Mouse (Mus musculus) kidney, embryonic 14.5 days (tissue): ENCODE data around the gene Ophn1. TPM values are rescaled to one million over a fixed set of nuclear protein-coding genes. Genes with fewer than 3 reads are reported as not detected.

ENCODE experiments used
- ATAC-seq: fragments of 200-750 bp; cut with Nextera tagmentation; 2 replicates; pipeline ENCODE4 v1.8.0; 2017; ENCODE audit warnings: moderate number of reproducible peaks, mild to moderate bottlenecking, moderate TSS enrichment, moderate library complexity; ENCODE audit not compliant: low FRiP score, low TSS enrichment
- H3K27ac ChIP-seq: fragments of 300-500 bp; sonication (generic); 2 replicates; pipeline ENCODE4 v1.5.1; 2014; ENCODE audit warnings: low read depth, mild to moderate bottlenecking, low read length, moderate library complexity, mixed read lengths
- H3K27me3 ChIP-seq: fragments of 300-500 bp; sonication (generic); 2 replicates; pipeline ENCODE4 v1.6.1; 2014; ENCODE audit warnings: mild to moderate bottlenecking, low read length; ENCODE audit not compliant: control insufficient read depth, insufficient read depth
- H3K36me3 ChIP-seq: fragments of 300-500 bp; sonication (generic); 2 replicates; pipeline ENCODE4 v1.6.1; 2014; ENCODE audit warnings: low read length, mixed read lengths; ENCODE audit not compliant: control insufficient read depth, insufficient read depth
- H3K4me1 ChIP-seq: fragments of 300-500 bp; sonication (generic); 2 replicates; pipeline ENCODE4 v1.6.1; 2014; ENCODE audit warnings: low read length, mixed read lengths; ENCODE audit not compliant: control insufficient read depth, insufficient read depth
- H3K4me2 ChIP-seq: fragments of 300-500 bp; sonication (generic); replicated peaks from 2 replicates; pipeline ENCODE4 v1.6.1; 2014; ENCODE audit warnings: low read depth, mild to moderate bottlenecking, low read length
- H3K4me3 ChIP-seq: fragments of 300-500 bp; sonication (generic); 2 replicates; pipeline ENCODE4 v1.5.1; 2014; ENCODE audit warnings: mild to moderate bottlenecking, low read length
- H3K9ac ChIP-seq: fragments of 300-500 bp; sonication (generic); 2 replicates; pipeline ENCODE4 v1.6.1; 2014; ENCODE audit warnings: low read depth, mild to moderate bottlenecking, low read length, moderate library complexity
- H3K9me3 ChIP-seq: fragments of 300-500 bp; sonication (generic); 2 replicates; pipeline ENCODE4 v1.6.1; 2016; ENCODE audit warnings: low read length; ENCODE audit not compliant: control insufficient read depth
- WGBS: fragments of 180-500 bp; shearing (Covaris S2); extraction: QIAGEN DNeasy Blood & Tissue Kit; methylation state at CpG from one replicate; pipeline ENCODE4 v1.1.7; 2014; 5-methylcytosine and 5-hydroxymethylcytosine counted together
- polyA plus RNA-seq: library from polyadenylated mRNA; unstranded; fragments of >200 nt; fragmentation: Nextera tagmentation; extraction: Ambion mirVana; gene quantifications from 2 replicates; pipeline ENCODE4 v1.2.1, GENCODE M21; 2014

Ophn1 gene
- polyA plus RNA-seq = 13.5 and 14.2 TPM in 2 replicates

GRCm38 (mm10) chrX:98890406-98891116 lies at the start of gene Ophn1:
Gene Ophn1 (minus strand): TSS chrX:98891025.
- peak within 1 kb of the TSS; percentile 55 for H3K4me2 ChIP-seq
- ATAC-seq = peak; percentile 92
- peak within 1 kb of the TSS; percentile 51 for H3K4me3 ChIP-seq
- H3K9me3 ChIP-seq = no peaks in the 10 kb centered on the region
- H3K4me1 ChIP-seq = no peaks in the 10 kb centered on the region
- no peaks in the 10 kb centered on the region for H3K36me3 ChIP-seq
- 22% methylated on average over 36 of the region's 48 CpGs for WGBS
- peak within 1 kb of the TSS; percentile 56 for H3K9ac ChIP-seq
- 0 out of 2 replicates have a peak, but pooled peaks cover 2% of the 10 kb centered on the region for H3K27me3 ChIP-seq
- peak within 1 kb of the TSS; percentile 74; the same call in 1 of the 2 replicates for H3K27ac ChIP-seq

DNA sequence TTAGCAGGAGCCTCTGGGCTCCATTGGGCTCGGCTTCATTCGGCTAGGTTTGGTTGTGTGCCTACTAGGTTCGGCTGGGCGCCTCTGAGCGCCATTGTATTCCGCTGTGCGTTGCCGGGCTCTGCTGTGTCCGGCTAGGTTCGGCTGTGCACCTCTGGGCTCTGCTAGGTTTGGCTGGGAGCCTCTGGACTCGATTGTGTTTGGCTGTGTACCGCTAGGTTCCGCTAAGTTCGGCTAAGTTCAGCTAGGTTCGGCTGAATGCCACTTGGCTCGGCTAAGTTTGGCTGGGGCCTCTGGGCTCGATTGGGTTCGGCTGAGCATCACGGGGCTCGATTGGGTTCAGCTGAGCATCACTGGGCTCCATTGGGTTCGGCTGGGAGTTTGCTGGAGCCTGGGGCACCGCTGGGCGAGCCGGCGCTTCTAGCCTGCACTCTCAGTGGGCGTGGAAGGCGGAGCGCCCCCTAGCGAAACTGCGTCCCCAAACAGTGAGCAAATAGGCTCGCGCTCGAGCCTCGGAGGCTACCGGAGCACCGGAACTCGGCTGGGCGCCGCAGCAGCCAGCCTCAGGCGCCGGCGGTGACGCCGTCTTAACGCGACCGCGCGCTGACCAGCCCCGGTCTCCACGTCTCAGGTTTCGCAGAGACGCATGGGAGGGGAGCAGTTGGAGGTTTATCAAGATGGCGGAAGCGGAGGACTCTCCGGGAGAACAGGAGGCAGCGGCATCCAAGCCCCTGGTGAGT lies 46.9 kb upstream of the Ophn1 start:
- no peaks in the 10 kb centered on the region for H3K9me3 ChIP-seq
- peak overlapping the region; percentile 54 for H3K4me2 ChIP-seq
- WGBS = 39% methylated on average over 57 of the region's 57 CpGs
- H3K27ac ChIP-seq = peak overlapping the region; percentile 91
- no peaks in the 10 kb centered on the region for H3K27me3 ChIP-seq
- peak; percentile 94 for ATAC-seq
- H3K4me1 ChIP-seq = peaks cover 5% of the 10 kb centered on the region; the same call in 1 of the 2 replicates
- peaks cover 5% of the 10 kb centered on the region; the same call in 1 of the 2 replicates for H3K36me3 ChIP-seq
- H3K4me3 ChIP-seq = peak overlapping the region; percentile 59
- peak overlapping the region; percentile 65 for H3K9ac ChIP-seq

DNA sequence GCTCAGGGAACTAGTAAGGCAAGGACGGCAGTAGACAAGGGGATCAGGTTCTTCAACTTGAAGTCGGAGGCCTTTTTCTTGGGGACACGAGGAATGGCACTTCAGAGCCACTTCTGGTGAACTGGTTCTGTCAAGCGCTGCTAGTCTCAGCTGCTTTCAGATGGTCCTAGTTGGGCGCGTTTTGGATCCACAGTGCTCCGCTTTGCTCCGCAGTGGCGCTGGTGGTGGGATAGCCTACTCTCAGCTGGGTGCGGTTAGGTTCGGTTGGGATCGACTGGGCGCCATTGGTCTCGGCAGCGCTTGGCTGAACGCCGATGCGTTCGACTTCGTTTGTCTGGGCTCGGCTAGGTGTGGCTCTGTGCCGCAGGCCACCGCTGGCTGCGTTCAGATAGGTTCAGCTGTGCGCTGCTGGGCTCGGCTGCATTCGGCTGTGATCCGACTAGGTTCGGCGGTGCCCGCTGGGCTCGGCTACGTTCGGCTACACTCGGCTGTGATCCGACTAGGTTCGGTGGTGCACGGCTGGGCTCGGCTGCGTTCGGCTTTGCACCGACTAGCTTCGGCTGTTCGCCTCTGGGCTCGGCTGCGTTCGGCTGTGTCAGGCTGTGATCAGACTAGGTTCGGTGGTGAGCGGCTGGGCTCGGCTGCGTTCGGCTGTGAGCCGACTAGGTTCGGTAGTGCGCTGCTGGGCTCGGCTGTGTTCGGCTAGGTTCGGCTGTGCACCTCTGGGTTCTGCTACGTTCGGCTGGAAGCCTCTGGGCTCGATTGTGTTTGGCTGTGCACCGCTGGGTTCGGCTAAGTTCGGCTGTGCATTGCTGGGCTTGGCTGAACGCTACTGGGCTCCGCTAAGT lies 46.1 kb upstream of the Ophn1 start:
- peak overlapping the region; percentile 59 for H3K4me3 ChIP-seq
- WGBS = 29% methylated on average over 66 of the region's 66 CpGs
- peaks cover 2% of the 10 kb centered on the region; the same call in 1 of the 2 replicates for H3K36me3 ChIP-seq
- peak overlapping the region; percentile 65 for H3K9ac ChIP-seq
- H3K9me3 ChIP-seq = no peaks in the 10 kb centered on the region
- H3K4me1 ChIP-seq = peaks cover 5% of the 10 kb centered on the region; the same call in 1 of the 2 replicates
- ATAC-seq = peak; percentile 92
- peak overlapping the region; percentile 91 for H3K27ac ChIP-seq
- peak overlapping the region; percentile 46 for H3K4me2 ChIP-seq
- no peaks in the 10 kb centered on the region for H3K27me3 ChIP-seq

- Histone ChIP-seq H3K36me3 (no peaks in the 10 kb centered on the region; the same call in 1 of the 2 replicates), H3K4me1 (peaks cover 5% of the 10 kb centered on the region; the same call in 1 of the 2 replicates), H3K4me3 (peak within 1 kb of the TSS; percentile 59), H3K4me2 (peak within 1 kb of the TSS; percentile 46), H3K9me3 (no peaks in the 10 kb centered on the region), H3K9ac (peak within 1 kb of the TSS; percentile 65), H3K27me3 (no peaks in the 10 kb centered on the region), H3K27ac (peak within 1 kb of the TSS; percentile 91)
- no peak for ATAC-seq
- 72% methylated on average over 3 of the region's 3 CpGs for WGBS
Observed at GRCm38 (mm10) chrX:98936101-98936500, 45.3 kb upstream of the Ophn1 start, which contains the start of gene Yipf6. Gene Yipf6 (plus strand): TSS chrX:98936316.

DNA sequence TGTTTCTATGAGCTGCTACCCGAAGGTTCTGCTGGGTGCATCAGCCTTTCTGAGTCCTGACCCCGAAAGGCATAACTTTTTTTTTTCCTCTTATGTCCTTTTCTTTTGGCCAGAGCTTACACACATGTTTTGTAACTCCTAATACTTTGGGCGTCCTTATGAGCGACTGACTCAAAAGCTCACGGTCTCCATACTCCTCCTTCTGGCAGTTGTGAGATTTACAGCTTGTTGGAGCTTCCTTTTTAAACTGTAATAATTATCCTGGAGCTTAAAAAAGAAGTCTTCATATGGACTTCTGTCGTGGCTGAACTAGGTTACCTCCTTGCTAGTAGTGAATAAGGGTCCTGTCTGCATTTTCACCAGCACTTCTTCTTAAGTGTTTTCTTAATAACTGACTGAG lies 28.6 kb upstream of the Ophn1 start:
- WGBS = 29% methylated on average over 6 of the region's 6 CpGs
- Histone ChIP-seq H3K9me3 (no peaks in the 10 kb centered on the region), H3K36me3 (no peaks in the 10 kb centered on the region), H3K4me1 (no peaks in the 10 kb centered on the region), H3K27ac (no peak overlapping the region), H3K9ac (no peak overlapping the region), H3K4me3 (no peak overlapping the region), H3K4me2 (no peak overlapping the region), H3K27me3 (no peaks in the 10 kb centered on the region)
- no peak for ATAC-seq

DNA sequence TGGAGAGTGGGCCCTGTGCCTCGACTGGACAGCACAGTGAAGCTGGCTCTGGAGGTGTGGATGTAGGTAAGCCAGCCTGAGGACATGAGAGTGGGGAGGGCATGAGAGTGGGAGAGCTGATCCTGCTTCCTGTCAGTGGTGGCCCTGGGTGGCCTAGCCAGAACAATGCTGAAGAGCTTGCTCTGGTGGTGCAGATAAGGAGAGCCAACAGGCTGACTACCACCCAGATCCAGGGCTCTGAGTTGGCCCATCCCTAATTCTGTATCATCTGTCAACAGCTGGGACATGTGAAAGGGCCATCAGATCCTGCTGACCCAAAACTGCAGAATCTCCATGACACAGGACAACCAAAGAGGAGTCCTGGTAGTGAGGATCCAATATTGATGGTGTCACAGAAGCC lies 18.1 kb upstream of the Ophn1 start:
- no peak for ATAC-seq
- no peaks in the 10 kb centered on the region for H3K4me1 ChIP-seq
- H3K4me2 ChIP-seq = no peak overlapping the region
- no peaks in the 10 kb centered on the region for H3K9me3 ChIP-seq
- no peak overlapping the region for H3K4me3 ChIP-seq
- H3K36me3 ChIP-seq = no peaks in the 10 kb centered on the region
- H3K27me3 ChIP-seq = no peaks in the 10 kb centered on the region
- H3K27ac ChIP-seq = no peak overlapping the region
- no peak overlapping the region for H3K9ac ChIP-seq
- WGBS = 79% methylated on average over 1 of the region's 1 CpGs

DNA sequence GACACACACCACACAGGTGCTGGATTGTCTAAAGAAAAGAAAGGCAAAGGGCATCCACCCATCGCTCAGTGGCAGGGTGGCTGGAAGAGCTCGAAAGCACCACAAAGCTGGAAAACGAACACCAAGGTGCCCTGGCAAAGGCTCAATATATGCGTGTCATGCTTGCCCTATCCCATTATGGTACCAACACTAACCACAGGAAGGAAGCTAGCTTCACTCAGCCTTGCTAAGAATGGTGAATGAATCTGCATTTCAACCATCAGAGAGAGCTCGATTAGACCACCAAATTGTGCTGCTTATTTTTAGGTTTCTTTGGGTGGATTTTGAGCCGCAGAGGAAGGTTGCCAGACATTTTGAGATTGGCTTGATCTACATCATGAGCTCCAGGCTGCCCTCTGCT lies 13.4 kb upstream of the Ophn1 start:
- ATAC-seq = no peak
- no peaks in the 10 kb centered on the region for H3K36me3 ChIP-seq
- no peaks in the 10 kb centered on the region for H3K4me1 ChIP-seq
- H3K27me3 ChIP-seq = no peaks in the 10 kb centered on the region
- H3K9me3 ChIP-seq = no peaks in the 10 kb centered on the region
- H3K4me2 ChIP-seq = no peak overlapping the region
- no peak overlapping the region for H3K9ac ChIP-seq
- 91% methylated on average over 6 of the region's 6 CpGs for WGBS
- H3K27ac ChIP-seq = no peak overlapping the region
- H3K4me3 ChIP-seq = no peak overlapping the region

DNA sequence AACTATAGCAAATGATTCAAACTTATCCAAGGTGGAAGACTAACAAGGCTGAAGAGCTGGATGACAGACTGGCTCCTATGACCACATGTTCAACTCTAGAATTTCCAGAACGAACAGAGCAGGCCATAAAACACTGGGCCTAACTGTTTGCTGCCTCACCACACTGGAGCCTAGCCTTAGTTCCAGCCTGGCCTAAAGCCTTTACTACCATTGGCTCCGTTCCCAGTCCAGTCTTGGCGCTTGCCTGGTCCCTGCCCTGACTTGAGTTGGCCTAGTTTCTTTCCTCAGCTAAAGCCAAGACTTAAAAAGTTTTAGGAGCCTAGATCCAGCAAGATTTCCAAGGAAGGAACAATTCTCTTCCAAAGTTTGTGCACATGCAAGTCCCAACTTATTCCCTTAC lies 7.5 kb upstream of the Ophn1 start:
- Histone ChIP-seq H3K27me3 (no peaks in the 10 kb centered on the region), H3K9ac (no peak overlapping the region), H3K4me2 (no peak overlapping the region), H3K4me1 (no peaks in the 10 kb centered on the region), H3K9me3 (no peaks in the 10 kb centered on the region), H3K27ac (no peak overlapping the region), H3K36me3 (no peaks in the 10 kb centered on the region), H3K4me3 (no peak overlapping the region)
- ATAC-seq = no peak
- 57% methylated on average over 3 of the region's 3 CpGs for WGBS
